In the genomic region with DNA sequence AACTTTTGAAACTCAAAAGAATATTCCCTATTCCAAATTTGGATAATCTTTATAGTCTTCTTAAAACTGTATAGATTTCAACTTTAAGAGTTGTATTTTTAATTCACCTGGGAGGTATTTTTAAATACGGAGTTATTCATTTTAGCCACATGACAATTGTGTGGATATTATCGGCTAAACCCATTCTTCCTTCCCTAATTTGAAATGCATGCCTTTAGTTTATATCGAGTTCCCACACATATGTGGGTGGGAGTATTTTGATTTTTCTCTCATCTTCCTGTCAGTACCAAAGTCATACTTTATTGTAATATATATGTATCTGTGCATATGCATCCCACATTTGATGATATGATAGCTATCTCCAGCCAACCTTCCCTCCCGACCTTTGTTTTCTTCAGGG, we compare ENCODE assay signal across 8 mouse cellular contexts. TPM values are rescaled to one million over a fixed set of nuclear protein-coding genes. Genes with fewer than 3 reads are reported as not detected.
DNase-seq lines count a peak whose midpoint lies in the region; ATAC-seq and TF ChIP-seq lines count a peak whose summit lies in the region.

A gene (plus strand): TSS at position 341 of the 400 bp plus-strand sequence.

- ATAC-seq in lung, embryonic 14.5 days (ENCODE audit: insufficient read depth), result no peak
- no peak for ATAC-seq in embryonic facial prominence, embryonic 12.5 days (ENCODE audit: insufficient number of reproducible peaks, insufficient read depth, low FRiP score, low TSS enrichment)
- ATAC-seq in heart, embryonic 14.5 days (ENCODE audit: insufficient number of reproducible peaks, insufficient read depth, low FRiP score, low read depth), result no peak
- no peak for ATAC-seq in neural tube, embryonic 12.5 days (ENCODE audit: low FRiP score, low read depth)

- no peak within 1 kb of the TSS for H3K9ac ChIP-seq in lung, embryonic 14.5 days
- H3K9ac ChIP-seq in embryonic facial prominence, embryonic 12.5 days, result no peak within 1 kb of the TSS
- no peak within 1 kb of the TSS for H3K9ac ChIP-seq in heart, embryonic 14.5 days (ENCODE audit: low read length)
- no peak within 1 kb of the TSS for H3K9ac ChIP-seq in neural tube, embryonic 12.5 days

- peak within 1 kb of the TSS; percentile 94; the same call in 1 of the 2 replicates for H3K27ac ChIP-seq in lung, embryonic 14.5 days (ENCODE audit: low read depth)
- 0 out of 2 replicates have a peak within 1 kb of the TSS, but pooled peaks have one; percentile 93 for H3K27ac ChIP-seq in embryonic facial prominence, embryonic 12.5 days
- H3K27ac ChIP-seq in heart, embryonic 14.5 days (replicated peaks in 1 of 2; ENCODE audit: control insufficient read depth in 1 of 2, insufficient read depth in 1 of 2, low read depth in 2 of 2, low read length in 2 of 2), result no peak within 1 kb of the TSS
- no peak within 1 kb of the TSS for H3K27ac ChIP-seq in neural tube, embryonic 12.5 days

- H3K4me2 ChIP-seq in lung, embryonic 14.5 days, result peak within 1 kb of the TSS; percentile 75; the same call in 1 of the 2 replicates
- peak within 1 kb of the TSS; percentile 92; the same call in 1 of the 2 replicates for H3K4me2 ChIP-seq in embryonic facial prominence, embryonic 12.5 days (replicated peaks)
- H3K4me2 ChIP-seq in heart, embryonic 14.5 days (ENCODE audit: low read length), result no peak within 1 kb of the TSS; the same call in 1 of the 2 replicates
- H3K4me2 ChIP-seq in neural tube, embryonic 12.5 days (replicated peaks), result 0 out of 2 replicates have a peak within 1 kb of the TSS, but pooled peaks have one; percentile 87

- H3K27me3 ChIP-seq in lung, embryonic 14.5 days (ENCODE audit: insufficient read depth, low read length), result no peaks in the 10 kb centered on the region
- no peaks in the 10 kb centered on the region for H3K27me3 ChIP-seq in embryonic facial prominence, embryonic 12.5 days
- H3K27me3 ChIP-seq in heart, embryonic 14.5 days (ENCODE audit: control insufficient read depth, insufficient read depth, low read length), result no peaks in the 10 kb centered on the region
- no peaks in the 10 kb centered on the region for H3K27me3 ChIP-seq in neural tube, embryonic 12.5 days (replicated peaks)

- DNase-seq in lung, embryonic 14.5 days, result no peak
- no peak for DNase-seq in lung, postnatal 14 days
- DNase-seq in left cerebral cortex, postnatal 25 days (ENCODE audit: low spot score in 2 of 2), result no peak
- DNase-seq in right cerebral cortex, adult 18-20 months, result no peak
- no peak for DNase-seq in kidney, adult 11 months

- intact Hi-C loops in left cerebral cortex, postnatal 25 days (cut with DNase I), result no loop called here

- H3K36me3 ChIP-seq in lung, embryonic 14.5 days (ENCODE audit: insufficient read depth), result peaks cover 14% of the 10 kb centered on the region
- H3K36me3 ChIP-seq in embryonic facial prominence, embryonic 12.5 days, result peaks cover 14% of the 10 kb centered on the region
- peaks cover 17% of the 10 kb centered on the region for H3K36me3 ChIP-seq in heart, embryonic 14.5 days (ENCODE audit: control insufficient read depth, insufficient read depth, low read length)
- H3K36me3 ChIP-seq in neural tube, embryonic 12.5 days, result peaks cover 13% of the 10 kb centered on the region

- no peaks in the 10 kb centered on the region for H3K9me3 ChIP-seq in lung, embryonic 14.5 days (ENCODE audit: low read depth, low read length)
- H3K9me3 ChIP-seq in embryonic facial prominence, embryonic 12.5 days, result no peaks in the 10 kb centered on the region
- no peaks in the 10 kb centered on the region for H3K9me3 ChIP-seq in heart, embryonic 14.5 days (ENCODE audit: control insufficient read depth, low read length)
- H3K9me3 ChIP-seq in neural tube, embryonic 12.5 days, result no peaks in the 10 kb centered on the region

- no peak within 1 kb of the TSS for H3K4me3 ChIP-seq in lung, embryonic 14.5 days (ENCODE audit: low read depth, low read length)
- H3K4me3 ChIP-seq in embryonic facial prominence, embryonic 12.5 days, result no peak within 1 kb of the TSS
- no peak within 1 kb of the TSS for H3K4me3 ChIP-seq in heart, embryonic 14.5 days (ENCODE audit: control insufficient read depth in 1 of 2, insufficient read depth in 1 of 2, low read depth in 1 of 2, low read length in 2 of 2)
- no peak within 1 kb of the TSS for H3K4me3 ChIP-seq in neural tube, embryonic 12.5 days

- peaks cover 20% of the 10 kb centered on the region for H3K4me1 ChIP-seq in lung, embryonic 14.5 days (ENCODE audit: insufficient read depth)
- peaks cover 20% of the 10 kb centered on the region for H3K4me1 ChIP-seq in embryonic facial prominence, embryonic 12.5 days
- peaks cover 20 to 31% of the 10 kb centered on the region in 2 experiments for H3K4me1 ChIP-seq in heart, embryonic 14.5 days (ENCODE audit: control insufficient read depth in 2 of 2, insufficient read depth in 2 of 2, low read length in 2 of 2)
- peaks cover 17% of the 10 kb centered on the region for H3K4me1 ChIP-seq in neural tube, embryonic 12.5 days

- TF ChIP-seq CTCF in lung, embryonic 14.5 days (IDR thresholded peaks at IDR 0.05; ENCODE audit: low read depth), result no peak

- whole genome bisulfite sequencing in lung, embryonic 14.5 days, result 85% methylated on average over 4 of the region's 4 CpGs
- WGBS in embryonic facial prominence, embryonic 12.5 days, result 88% methylated on average over 4 of the region's 4 CpGs
- 91% methylated on average over 4 of the region's 4 CpGs for WGBS in heart, embryonic 14.5 days
- WGBS in neural tube, embryonic 12.5 days, result 91% methylated on average over 4 of the region's 4 CpGs

RNA-seq across cellular contexts. Expression of the gene that starts here (rescaled TPM):
- polyA plus RNA-seq in lung, embryonic 14.5 days (2014; fragmentation: Nextera tagmentation; extraction: Ambion mirVana), result 1,651 and 1,692 TPM in 2 replicates
- 1,511 and 1,518 TPM in 2 replicates for polyA plus RNA-seq in embryonic facial prominence, embryonic 12.5 days (2016; fragmentation: Nextera tagmentation; extraction: Ambion mirVana)
- polyA plus RNA-seq in heart, embryonic 14.5 days (2014; fragmentation: Nextera tagmentation; extraction: Ambion mirVana), result 1,816 and 1,859 TPM in 2 replicates
- 1,000 to 10,000 TPM; 2,053 to 2,068 TPM for total RNA-seq in left cerebral cortex, postnatal 25 days (2021)
- 1,314 and 1,378 TPM in 2 replicates for polyA plus RNA-seq in neural tube, embryonic 12.5 days (2016; fragmentation: Nextera tagmentation; extraction: Ambion mirVana)

Comparison
In these comparisons a context has a peak if more than half of its experiments do, and no peak if none do; other contexts are left out.
1. H3K27ac ChIP-seq: peak in lung, embryonic 14.5 days (single experiment) and embryonic facial prominence, embryonic 12.5 days (single experiment); none in heart, embryonic 14.5 days (0 of 2) and neural tube, embryonic 12.5 days (single experiment).